Mouse (Mus musculus) heart, postnatal 0 days (tissue): ENCODE results near the gene Mob3c.

ENCODE experiments used
- CTCF ChIP-seq: IDR thresholded peaks from 2 replicates; pipeline ENCODE4 v1.5.1; 2016; ENCODE audit warnings: antibody characterized with exemption, control low read depth, low read depth
- EP300 ChIP-seq: IDR thresholded peaks from 2 replicates; pipeline ENCODE4 v1.6.1; 2016; ENCODE audit warnings: antibody characterized with exemption, low read depth

DNA sequence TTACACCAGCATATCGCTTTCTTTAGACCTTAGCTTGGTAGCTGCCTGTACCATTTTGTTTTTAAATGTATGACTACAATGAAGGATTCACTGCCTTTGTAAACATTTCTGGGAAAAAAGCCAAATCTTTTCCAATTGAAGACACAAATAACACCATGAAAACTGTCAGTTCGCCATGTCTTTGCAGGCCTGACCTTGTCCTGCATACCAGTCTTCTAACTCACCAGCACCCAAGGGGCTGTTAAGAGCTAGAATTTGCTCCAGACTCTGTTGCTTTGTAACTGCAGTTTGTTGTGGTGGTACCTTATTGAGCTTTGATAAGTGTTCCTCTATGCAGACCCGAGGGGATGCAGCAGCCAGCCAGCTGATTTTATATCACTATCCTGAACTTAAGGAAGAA is 27.9 kb upstream of the Mob3c start:
- TF ChIP-seq CTCF (no peak), EP300 (no peak)
